Mouse (Mus musculus): Measurements from ENCODE around the gene Csrnp3.

- TF ChIP-seq MAX (IDR thresholded peaks at IDR 0.05; ENCODE audit: low read length) = no peak
- no peak for TF ChIP-seq MEF2A (IDR thresholded peaks at IDR 0.05; ENCODE audit: extremely low read depth, insufficient replicate concordance, low read depth, low read length, poor library complexity, severe bottlenecking)
- no peak for TF ChIP-seq GABPA (IDR thresholded peaks at IDR 0.05; ENCODE audit: low read depth, low read length)
- no peak for TF ChIP-seq CTCF (IDR thresholded peaks at IDR 0.05 in 2 of 3, conservative IDR thresholded peaks at IDR 0.05 in 1 of 3; ENCODE audit: control insufficient read depth in 1 of 3, insufficient read depth in 1 of 3, low read depth in 2 of 3, low read length in 3 of 3, poor library complexity in 1 of 3, severe bottlenecking in 1 of 3)
- TF ChIP-seq ZMIZ1 (IDR thresholded peaks at IDR 0.05; ENCODE audit: low read depth, low read length) = no peak
- TF ChIP-seq TBP (IDR thresholded peaks at IDR 0.05; ENCODE audit: low read depth, low read length) = no peak
- TF ChIP-seq USF1 (IDR thresholded peaks at IDR 0.05; ENCODE audit: low read depth, low read length) = no peak
- TF ChIP-seq MXI1 (IDR thresholded peaks at IDR 0.05; ENCODE audit: low read depth, low read length) = no peak
These were observed 19.3 kb downstream of the Csrnp3 start for GRCm38 (mm10) chr2:65864778-65865339.
